Mouse (Mus musculus) liver, postnatal 0 days (tissue): ENCODE results near the gene Lin28b. TPM values are rescaled to one million over a fixed set of nuclear protein-coding genes. Genes with fewer than 3 reads are reported as not detected.

Experiments used
- ATAC-seq: fragments of 200-750 bp; cut with Nextera tagmentation; 2 replicates; pipeline ENCODE4 v1.8.0; 2017; ENCODE audit warnings: mild to moderate bottlenecking, moderate library complexity
- DNase-seq: peaks from one replicate; pipeline ENCODE4 v3.0.0-alpha.2; 2016
- H3K27ac ChIP-seq: fragments of 300-500 bp; sonication (generic); 2 replicates; pipeline ENCODE4 v1.5.1; 2014; ENCODE audit warnings: antibody characterized with exemption, moderate library complexity, mild to moderate bottlenecking, low read depth
- H3K27me3 ChIP-seq: fragments of 300-500 bp; sonication (generic); 2 replicates; pipeline ENCODE4 v1.6.1; 2014; ENCODE audit warnings: low read length, control low read depth, mixed read lengths; ENCODE audit not compliant: insufficient read depth
- H3K36me3 ChIP-seq: fragments of 300-500 bp; sonication (generic); replicated peaks from 2 replicates; pipeline ENCODE4 v1.6.1; 2014; ENCODE audit warnings: mild to moderate bottlenecking, control low read depth, low read length, moderate library complexity, mixed read lengths; ENCODE audit not compliant: insufficient read depth
- H3K4me1 ChIP-seq: fragments of 300-500 bp; sonication (generic); 2 replicates; pipeline ENCODE4 v1.6.1; 2014; ENCODE audit warnings: antibody characterized with exemption, mild to moderate bottlenecking, control low read depth; ENCODE audit not compliant: insufficient read depth
- H3K4me2 ChIP-seq: fragments of 300-500 bp; sonication (generic); 2 replicates; pipeline ENCODE4 v1.6.1; 2014; ENCODE audit warnings: low read depth, mild to moderate bottlenecking, low read length, moderate library complexity, mixed read lengths
- H3K4me3 ChIP-seq: fragments of 300-500 bp; sonication (generic); 2 replicates; pipeline ENCODE4 v1.5.1; 2014; ENCODE audit warnings: low read depth, low read length
- H3K9ac ChIP-seq: fragments of 300-500 bp; sonication (generic); replicated peaks from 2 replicates; pipeline ENCODE4 v1.6.1; 2014; ENCODE audit warnings: mild to moderate bottlenecking, moderate library complexity
- H3K9me3 ChIP-seq: fragments of 300-500 bp; sonication (generic); 2 replicates; pipeline ENCODE4 v1.6.1; 2016; ENCODE audit warnings: mild to moderate bottlenecking, control low read depth, low read length, mixed read lengths
- CTCF ChIP-seq: sonication (generic); IDR thresholded peaks from 2 replicates; pipeline ENCODE4 v1.5.1; 2016; ENCODE audit warnings: antibody characterized with exemption, low read depth
- EP300 ChIP-seq: IDR thresholded peaks from 2 replicates; pipeline ENCODE4 v1.6.1; 2016; ENCODE audit warnings: antibody characterized with exemption, low read depth, mild to moderate bottlenecking
- WGBS: fragments of 180-500 bp; shearing (Covaris S2); extraction: QIAGEN DNeasy Blood & Tissue Kit; methylation state at CpG from one replicate; pipeline ENCODE4 v1.1.7; 2014; ENCODE audit not compliant: insufficient replicate concordance; 5-methylcytosine and 5-hydroxymethylcytosine counted together
- polyA plus RNA-seq: library from polyadenylated mRNA; unstranded; fragments of >200 nt; fragmentation: Nextera tagmentation; extraction: Ambion mirVana; gene quantifications from 2 replicates; pipeline ENCODE4 v1.2.1, GENCODE M21; 2015

The Lin28b gene
- polyA plus RNA-seq, 1 experiment from 2014 or later, result 1.2 TPM

DNA sequence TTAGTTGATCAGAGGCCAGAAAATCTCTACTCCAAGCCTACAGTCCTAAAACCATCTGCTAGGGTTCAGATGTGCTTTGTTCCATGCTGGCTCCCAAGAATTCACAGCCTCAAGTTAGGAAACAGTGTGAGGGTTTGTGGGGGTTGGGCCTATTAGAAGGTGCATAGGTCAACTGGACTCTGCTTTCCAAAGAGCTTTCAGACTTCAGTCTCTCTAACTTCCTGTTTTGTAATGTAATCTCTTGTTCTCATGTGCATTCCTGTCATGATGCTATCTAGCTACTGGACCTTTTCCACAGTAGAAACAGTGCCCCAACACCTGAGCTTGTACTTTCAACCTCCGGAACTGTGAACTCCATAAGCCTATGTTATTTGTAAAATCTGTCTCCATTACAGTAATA lies 63.8 kb downstream of the Lin28b start:
- Histone ChIP-seq H3K36me3 (no peaks in the 10 kb centered on the region), H3K4me2 (no peak overlapping the region), H3K9me3 (no peaks in the 10 kb centered on the region), H3K9ac (no peak overlapping the region), H3K4me3 (no peak overlapping the region), H3K27ac (0 out of 2 replicates have a peak overlapping the region, but pooled peaks have one; percentile 55), H3K27me3 (no peaks in the 10 kb centered on the region), H3K4me1 (no peaks in the 10 kb centered on the region; the same call in 1 of the 2 replicates)
- peak; percentile 33 for DNase-seq
- peak; percentile 98 for ATAC-seq
- 26% methylated on average over 1 of the region's 1 CpGs for WGBS
- TF ChIP-seq EP300 (no peak), CTCF (no peak)

DNA sequence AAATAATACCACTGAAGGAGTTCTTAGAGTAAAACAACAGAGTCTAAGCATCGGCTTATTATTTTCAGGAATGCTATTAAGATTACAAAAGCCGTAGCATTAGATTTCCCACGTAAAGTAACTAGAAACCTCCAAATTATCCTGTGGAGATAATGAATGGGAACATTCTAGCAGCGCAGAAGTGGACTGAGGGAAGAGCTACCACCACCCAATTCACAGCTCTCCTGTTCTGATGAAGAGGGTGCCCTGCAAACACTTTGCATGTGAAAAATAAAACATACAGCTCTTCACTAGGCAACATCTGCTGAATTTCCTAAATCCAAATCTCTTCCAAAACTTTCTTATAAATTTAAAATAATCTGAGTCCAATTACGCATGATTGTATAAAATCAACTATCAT lies 74.1 kb downstream of the Lin28b start:
- Histone ChIP-seq H3K9ac (no peak overlapping the region), H3K9me3 (no peaks in the 10 kb centered on the region), H3K36me3 (no peaks in the 10 kb centered on the region), H3K4me1 (no peaks in the 10 kb centered on the region), H3K27ac (no peak overlapping the region), H3K4me3 (no peak overlapping the region), H3K27me3 (no peaks in the 10 kb centered on the region), H3K4me2 (no peak overlapping the region)
- no peak for TF ChIP-seq EP300
- TF ChIP-seq CTCF, result no peak
- ATAC-seq, result no peak
- no peak for DNase-seq
- 86% methylated on average over 5 of the region's 5 CpGs for WGBS

DNA sequence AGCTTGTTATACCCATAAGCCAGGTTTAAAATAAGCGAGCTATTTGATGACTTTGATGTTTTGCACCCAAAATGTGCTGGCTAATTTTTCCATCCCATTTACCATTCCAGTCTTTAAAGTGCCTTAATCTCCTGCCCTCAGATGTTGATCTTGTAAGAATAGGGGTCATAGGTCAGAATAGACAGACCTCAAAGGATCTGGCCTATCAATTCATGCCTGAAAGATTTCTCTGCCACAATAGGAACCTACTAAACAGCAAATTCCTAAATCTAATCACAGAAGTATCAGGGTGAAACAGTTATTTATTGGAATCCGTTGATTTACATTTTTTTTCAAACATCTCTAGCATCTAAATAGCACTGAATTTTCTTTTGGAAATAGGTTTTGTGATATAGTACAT lies 74.5 kb downstream of the Lin28b start:
- 79% methylated on average over 2 of the region's 2 CpGs for WGBS
- no peak overlapping the region for H3K4me2 ChIP-seq
- DNase-seq, result no peak
- no peak overlapping the region for H3K27ac ChIP-seq
- no peak overlapping the region for H3K9ac ChIP-seq
- no peaks in the 10 kb centered on the region for H3K4me1 ChIP-seq
- no peaks in the 10 kb centered on the region for H3K27me3 ChIP-seq
- H3K36me3 ChIP-seq, result no peaks in the 10 kb centered on the region
- H3K4me3 ChIP-seq, result no peak overlapping the region
- no peak for ATAC-seq
- no peaks in the 10 kb centered on the region for H3K9me3 ChIP-seq
- TF ChIP-seq CTCF (no peak), EP300 (no peak)

DNA sequence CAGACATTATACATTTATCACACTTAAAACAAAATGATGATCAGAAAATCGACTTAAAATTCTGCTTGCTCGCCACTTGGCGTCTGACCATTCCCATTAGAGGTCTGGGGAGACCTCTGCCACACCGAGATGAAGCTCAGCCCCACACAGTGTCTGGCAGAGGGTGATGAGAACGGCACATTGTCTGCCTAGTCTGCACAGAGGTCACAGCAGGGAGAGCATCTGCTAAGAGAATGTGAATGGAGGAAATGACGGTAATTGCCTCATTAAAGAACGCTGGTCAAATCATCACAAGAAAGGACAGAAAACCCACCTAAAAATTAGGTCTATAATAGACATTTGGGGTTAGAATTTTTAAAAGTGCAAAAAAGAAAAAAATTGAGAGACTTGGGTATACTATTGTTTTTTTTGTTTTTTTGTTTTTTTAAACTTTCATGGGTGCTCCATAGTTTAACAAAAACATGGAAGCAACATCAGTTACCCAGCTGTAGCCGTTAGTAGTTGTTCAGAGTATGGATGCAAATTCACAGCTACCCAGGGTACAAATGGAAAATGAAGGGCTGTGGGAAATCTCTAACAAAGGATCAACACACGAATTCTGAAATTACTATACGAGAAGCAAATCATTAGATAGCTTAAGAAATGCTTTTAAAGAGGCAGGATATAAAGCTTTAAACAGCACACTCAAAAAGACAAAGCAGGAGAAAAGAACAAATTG lies 75.4 kb downstream of the Lin28b start:
- 73% methylated on average over 10 of the region's 10 CpGs for WGBS
- no peaks in the 10 kb centered on the region for H3K9me3 ChIP-seq
- TF ChIP-seq CTCF (no peak), EP300 (no peak)
- no peak overlapping the region for H3K9ac ChIP-seq
- DNase-seq (no peak), ATAC-seq (no peak)
- no peaks in the 10 kb centered on the region for H3K36me3 ChIP-seq
- H3K4me3 ChIP-seq, result no peak overlapping the region
- no peaks in the 10 kb centered on the region for H3K27me3 ChIP-seq
- H3K4me1 ChIP-seq, result no peaks in the 10 kb centered on the region
- H3K4me2 ChIP-seq, result no peak overlapping the region
- no peak overlapping the region for H3K27ac ChIP-seq

- Histone ChIP-seq H3K9ac (no peak overlapping the region), H3K4me3 (no peak overlapping the region)
- peak; percentile 38 for ATAC-seq
Observed at GRCm38 (mm10) chr10:45399702-45400243, 86.4 kb downstream of the Lin28b start.

DNA sequence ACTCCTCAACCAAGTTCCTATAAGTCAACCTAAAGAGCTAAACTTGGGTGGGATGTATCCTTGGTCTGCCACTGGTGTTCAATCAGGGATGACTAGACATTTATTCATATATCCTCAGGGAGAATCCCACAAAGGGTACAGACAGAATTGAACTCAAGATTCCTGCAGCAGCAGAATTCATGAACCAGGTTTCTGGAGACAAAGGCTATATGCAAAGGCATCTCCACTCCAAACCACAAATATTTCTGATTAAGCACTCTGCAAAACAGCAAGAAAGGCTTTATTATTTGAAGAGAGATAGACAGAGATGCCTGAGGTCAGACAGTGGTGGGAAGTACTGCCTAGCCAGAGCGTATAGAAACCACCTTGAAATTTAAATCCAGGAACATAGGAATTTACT lies 88.0 kb downstream of the Lin28b start:
- no peaks in the 10 kb centered on the region for H3K9me3 ChIP-seq
- no peaks in the 10 kb centered on the region for H3K27me3 ChIP-seq
- 85% methylated on average over 1 of the region's 1 CpGs for WGBS
- no peak overlapping the region for H3K9ac ChIP-seq
- ATAC-seq (no peak), DNase-seq (no peak)
- H3K4me2 ChIP-seq, result no peak overlapping the region
- no peak overlapping the region for H3K27ac ChIP-seq
- no peaks in the 10 kb centered on the region for H3K4me1 ChIP-seq
- no peaks in the 10 kb centered on the region for H3K36me3 ChIP-seq
- H3K4me3 ChIP-seq, result no peak overlapping the region
- TF ChIP-seq EP300, result no peak
- TF ChIP-seq CTCF, result no peak

More at GRCm38 (mm10) chr10:45399702-45400243, 86.4 kb downstream of the Lin28b start:
- Histone ChIP-seq H3K4me2 (peak overlapping the region; percentile 42), H3K27me3 (no peaks in the 10 kb centered on the region), H3K4me1 (no peaks in the 10 kb centered on the region), H3K27ac (peak overlapping the region; percentile 11; the same call in 1 of the 2 replicates), H3K9me3 (no peaks in the 10 kb centered on the region), H3K36me3 (no peaks in the 10 kb centered on the region)
- WGBS, result 56% methylated on average over 7 of the region's 7 CpGs
- DNase-seq, result no peak
- TF ChIP-seq EP300, result peak; percentile 27; the same call in 1 of the 2 replicates
- no peak for TF ChIP-seq CTCF
